Mouse (Mus musculus): ENCODE results near the gene Smg6.

Gene Smg6

DNA sequence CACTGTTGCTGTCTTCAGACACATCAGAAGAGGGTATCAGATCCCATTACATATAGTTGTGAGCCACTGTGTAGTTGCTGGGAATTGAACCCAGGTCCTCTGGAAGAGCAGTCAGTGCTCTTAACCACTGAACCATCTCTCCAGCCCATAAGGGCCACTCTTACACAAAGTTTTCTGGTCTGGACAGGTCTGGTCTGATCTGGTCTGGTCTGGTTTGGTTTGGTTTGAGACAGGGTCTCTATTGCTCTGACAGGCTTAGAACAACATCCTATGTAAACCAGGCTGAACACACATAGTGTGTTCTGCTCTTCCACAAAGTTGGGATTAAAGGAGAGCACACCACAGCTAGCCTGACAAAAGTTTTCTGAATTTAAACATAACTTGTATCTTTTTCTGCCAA lies 30.4 kb downstream of the Smg6 start:
- Histone ChIP-seq H3K4me3 (replicated peaks; ENCODE audit: low read length) (no peak overlapping the region), H3K9me3 (ENCODE audit: low read length) (no peaks in the 10 kb centered on the region), H3K36me3 (ENCODE audit: insufficient read depth, low read length) (peaks cover 30% of the 10 kb centered on the region), H3K4me1 (replicated peaks; ENCODE audit: low read depth, low read length) (peaks cover 18% of the 10 kb centered on the region), H3K27me3 (ENCODE audit: insufficient read depth, low read length) (no peaks in the 10 kb centered on the region)
- TF ChIP-seq CTCF (conservative IDR thresholded peaks at IDR 0.05; ENCODE audit: low read length) (no peak), POU5F1 (IDR thresholded peaks at IDR 0.05; ENCODE audit: borderline replicate concordance, low read length) (no peak), NANOG (IDR thresholded peaks at IDR 0.05; ENCODE audit: borderline replicate concordance, low read length) (no peak)

DNA sequence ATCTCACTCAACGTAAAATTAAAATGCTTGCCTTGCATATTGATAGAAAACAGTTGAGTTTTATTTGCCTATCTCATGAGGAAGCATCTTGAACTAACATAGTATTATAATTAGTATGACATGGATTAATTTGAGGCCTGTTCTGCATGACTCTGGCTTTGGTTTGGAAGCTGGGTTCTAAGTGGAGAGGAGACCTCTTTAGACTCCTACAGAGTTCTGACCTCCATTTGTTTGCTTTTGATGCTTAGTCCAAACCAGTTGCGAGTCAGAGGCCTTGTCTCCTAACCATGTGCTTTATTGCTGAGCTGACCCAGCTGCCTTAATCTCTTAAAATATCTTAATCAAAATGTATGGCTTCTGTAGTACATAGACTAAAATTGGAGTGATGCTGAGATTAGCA lies 32.0 kb downstream of the Smg6 start:
- no peaks in the 10 kb centered on the region for H3K27me3 ChIP-seq (ENCODE audit: insufficient read depth, low read length)
- H3K9me3 ChIP-seq (ENCODE audit: low read length), result no peaks in the 10 kb centered on the region
- H3K4me3 ChIP-seq (replicated peaks; ENCODE audit: low read length), result no peak overlapping the region
- H3K36me3 ChIP-seq (ENCODE audit: insufficient read depth, low read length), result peaks cover 20% of the 10 kb centered on the region
- peaks cover 18% of the 10 kb centered on the region for H3K4me1 ChIP-seq (replicated peaks; ENCODE audit: low read depth, low read length)
- TF ChIP-seq CTCF (conservative IDR thresholded peaks at IDR 0.05; ENCODE audit: low read length) (no peak), NANOG (IDR thresholded peaks at IDR 0.05; ENCODE audit: borderline replicate concordance, low read length) (no peak), POU5F1 (IDR thresholded peaks at IDR 0.05; ENCODE audit: borderline replicate concordance, low read length) (no peak)

DNA sequence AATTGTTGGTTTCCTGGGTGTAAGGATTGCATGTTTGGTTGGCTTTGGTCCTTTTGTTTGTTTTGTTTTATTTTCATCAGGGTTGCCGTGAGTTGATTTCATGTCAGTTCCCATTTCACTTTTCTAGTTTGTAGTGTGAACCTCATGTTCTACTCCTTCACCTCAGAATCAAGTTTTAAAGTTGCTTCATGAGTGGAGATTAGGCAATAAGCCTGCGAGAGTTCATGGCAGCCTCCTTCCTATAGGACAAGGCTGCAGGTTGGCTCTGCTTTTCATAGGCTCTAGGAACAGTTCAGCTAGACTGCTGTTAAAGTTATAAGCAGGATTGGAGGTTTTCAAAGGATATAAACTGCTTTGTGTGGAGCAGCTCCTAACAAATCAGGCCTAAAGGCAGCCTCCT lies 33.9 kb downstream of the Smg6 start:
- Histone ChIP-seq H3K36me3 (ENCODE audit: insufficient read depth, low read length) (peaks cover 14% of the 10 kb centered on the region), H3K27me3 (ENCODE audit: insufficient read depth, low read length) (no peaks in the 10 kb centered on the region), H3K9me3 (ENCODE audit: low read length) (no peaks in the 10 kb centered on the region), H3K4me3 (replicated peaks; ENCODE audit: low read length) (no peak overlapping the region), H3K4me1 (replicated peaks; ENCODE audit: low read depth, low read length) (peaks cover 18% of the 10 kb centered on the region)
- TF ChIP-seq CTCF (conservative IDR thresholded peaks at IDR 0.05; ENCODE audit: low read length) (no peak), POU5F1 (IDR thresholded peaks at IDR 0.05; ENCODE audit: borderline replicate concordance, low read length) (no peak), NANOG (IDR thresholded peaks at IDR 0.05; ENCODE audit: borderline replicate concordance, low read length) (no peak)

DNA sequence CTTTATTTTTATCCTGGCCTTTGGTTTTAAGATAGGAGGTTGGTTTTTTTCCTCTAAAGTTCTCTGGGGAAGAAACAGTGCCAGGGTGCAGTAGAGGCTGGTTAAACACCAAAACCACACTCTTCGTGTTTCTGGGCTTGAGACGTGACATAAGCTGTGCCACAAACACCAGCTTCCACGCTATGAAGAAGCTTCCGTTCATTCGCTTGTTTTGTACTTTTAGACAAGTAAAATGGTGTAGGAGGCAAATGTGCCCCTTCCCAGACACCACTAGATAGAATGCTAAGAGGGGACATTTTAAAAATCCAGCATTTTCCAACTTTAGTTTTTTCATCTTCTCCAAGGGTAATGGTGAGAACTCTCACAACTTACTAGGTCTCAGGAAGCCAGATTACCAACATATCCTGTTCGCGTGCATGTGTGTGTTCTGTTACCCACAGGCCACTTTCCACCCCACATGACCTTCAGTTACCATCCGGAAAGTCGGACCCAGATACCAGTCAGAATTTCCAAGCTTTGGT lies 34.5 kb downstream of the Smg6 start:
- H3K9me3 ChIP-seq (ENCODE audit: low read length), result no peaks in the 10 kb centered on the region
- no peaks in the 10 kb centered on the region for H3K27me3 ChIP-seq (ENCODE audit: insufficient read depth, low read length)
- peaks cover 11% of the 10 kb centered on the region for H3K36me3 ChIP-seq (ENCODE audit: insufficient read depth, low read length)
- no peak overlapping the region for H3K4me3 ChIP-seq (replicated peaks; ENCODE audit: low read length)
- TF ChIP-seq NANOG (IDR thresholded peaks at IDR 0.05; ENCODE audit: borderline replicate concordance, low read length), result no peak
- TF ChIP-seq CTCF (conservative IDR thresholded peaks at IDR 0.05; ENCODE audit: low read length), result no peak
- TF ChIP-seq POU5F1 (IDR thresholded peaks at IDR 0.05; ENCODE audit: borderline replicate concordance, low read length), result no peak
- peaks cover 12% of the 10 kb centered on the region for H3K4me1 ChIP-seq (replicated peaks; ENCODE audit: low read depth, low read length)

DNA sequence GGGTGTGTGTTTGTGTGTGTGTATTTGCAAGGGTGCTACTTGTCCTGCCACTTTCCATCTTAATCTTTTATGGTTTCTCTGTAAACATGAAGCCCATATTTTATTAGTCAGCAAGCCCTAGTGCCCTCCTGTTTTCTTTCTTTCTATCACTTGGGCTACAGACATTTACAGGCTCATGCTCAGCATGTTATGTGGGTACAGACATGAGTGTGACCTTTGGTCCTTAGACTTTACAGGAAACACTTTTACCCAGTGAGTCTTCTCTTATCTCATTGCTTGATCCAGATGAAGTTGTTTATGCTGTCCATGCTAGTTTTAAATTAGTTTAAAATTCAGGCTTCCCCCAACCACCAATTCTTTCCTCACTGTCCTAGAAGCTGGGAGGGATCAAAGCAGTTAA lies 36.3 kb downstream of the Smg6 start:
- H3K4me3 ChIP-seq (replicated peaks; ENCODE audit: low read length), result no peak overlapping the region
- no peaks in the 10 kb centered on the region for H3K9me3 ChIP-seq (ENCODE audit: low read length)
- TF ChIP-seq POU5F1 (IDR thresholded peaks at IDR 0.05; ENCODE audit: borderline replicate concordance, low read length) (no peak), CTCF (conservative IDR thresholded peaks at IDR 0.05; ENCODE audit: low read length) (no peak), NANOG (IDR thresholded peaks at IDR 0.05; ENCODE audit: borderline replicate concordance, low read length) (no peak)
- no peaks in the 10 kb centered on the region for H3K27me3 ChIP-seq (ENCODE audit: insufficient read depth, low read length)
- no peaks in the 10 kb centered on the region for H3K4me1 ChIP-seq (replicated peaks; ENCODE audit: low read depth, low read length)
- peaks cover 8% of the 10 kb centered on the region for H3K36me3 ChIP-seq (ENCODE audit: insufficient read depth, low read length)

DNA sequence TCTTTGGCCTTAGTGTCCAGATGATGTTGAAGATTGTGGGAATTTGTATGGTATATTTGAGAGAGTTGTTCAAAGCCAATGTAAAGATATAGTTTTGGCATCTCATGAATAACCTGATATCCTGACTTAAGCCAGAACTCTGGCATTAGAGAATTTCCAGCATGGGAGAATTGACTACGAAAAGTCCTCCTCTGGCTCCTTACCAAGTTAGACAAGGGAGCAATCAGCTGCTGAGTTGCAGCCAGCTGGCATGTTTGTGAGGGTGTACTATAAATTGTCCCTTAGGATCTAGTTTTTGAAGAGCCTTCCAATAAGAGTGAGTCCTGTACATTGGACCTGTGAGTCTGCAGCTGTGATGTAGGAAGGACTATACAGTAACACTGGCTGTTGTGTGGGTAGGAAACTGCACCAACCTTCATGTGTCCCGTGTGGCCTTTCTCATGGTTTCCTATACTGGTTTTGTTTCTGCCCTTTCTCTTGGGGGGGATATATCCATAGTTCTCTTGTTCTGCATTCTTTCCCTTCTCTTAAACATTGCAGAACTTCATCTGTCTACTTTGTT lies 37.3 kb downstream of the Smg6 start:
- no peak for TF ChIP-seq CTCF (conservative IDR thresholded peaks at IDR 0.05; ENCODE audit: low read length)
- H3K9me3 ChIP-seq (ENCODE audit: low read length), result no peaks in the 10 kb centered on the region
- peaks cover 3% of the 10 kb centered on the region; the same call in 1 of the 2 replicates for H3K36me3 ChIP-seq (ENCODE audit: insufficient read depth, low read length)
- no peak overlapping the region for H3K4me3 ChIP-seq (replicated peaks; ENCODE audit: low read length)
- no peaks in the 10 kb centered on the region for H3K27me3 ChIP-seq (ENCODE audit: insufficient read depth, low read length)
- H3K4me1 ChIP-seq (replicated peaks; ENCODE audit: low read depth, low read length), result no peaks in the 10 kb centered on the region

DNA sequence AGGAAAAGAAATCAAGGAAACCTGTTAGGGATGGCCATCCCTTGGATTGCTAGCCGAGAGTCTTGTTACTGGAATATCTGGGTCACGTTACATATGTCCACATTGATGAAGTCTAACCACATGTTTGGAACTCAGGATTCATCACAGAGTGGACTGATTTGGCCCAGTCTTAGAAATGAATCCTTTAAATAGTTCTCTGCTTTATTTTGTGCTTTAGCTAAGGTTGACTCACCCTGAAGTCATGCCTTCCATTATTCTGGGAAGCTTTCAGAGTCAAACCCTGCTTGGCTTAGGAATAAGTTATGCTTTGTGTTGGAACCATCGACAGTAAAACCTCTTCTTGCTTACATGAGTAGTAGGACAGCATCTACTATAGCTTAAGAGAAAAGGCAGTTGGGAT lies 39.9 kb downstream of the Smg6 start:
- Histone ChIP-seq H3K4me1 (replicated peaks; ENCODE audit: low read depth, low read length) (no peaks in the 10 kb centered on the region), H3K27me3 (ENCODE audit: insufficient read depth, low read length) (no peaks in the 10 kb centered on the region), H3K36me3 (ENCODE audit: insufficient read depth, low read length) (peaks cover 3% of the 10 kb centered on the region; the same call in 1 of the 2 replicates), H3K4me3 (replicated peaks; ENCODE audit: low read length) (no peak overlapping the region), H3K9me3 (ENCODE audit: low read length) (no peaks in the 10 kb centered on the region)
- TF ChIP-seq NANOG (IDR thresholded peaks at IDR 0.05; ENCODE audit: borderline replicate concordance, low read length) (no peak), POU5F1 (IDR thresholded peaks at IDR 0.05; ENCODE audit: borderline replicate concordance, low read length) (no peak), CTCF (conservative IDR thresholded peaks at IDR 0.05; ENCODE audit: low read length) (no peak)

DNA sequence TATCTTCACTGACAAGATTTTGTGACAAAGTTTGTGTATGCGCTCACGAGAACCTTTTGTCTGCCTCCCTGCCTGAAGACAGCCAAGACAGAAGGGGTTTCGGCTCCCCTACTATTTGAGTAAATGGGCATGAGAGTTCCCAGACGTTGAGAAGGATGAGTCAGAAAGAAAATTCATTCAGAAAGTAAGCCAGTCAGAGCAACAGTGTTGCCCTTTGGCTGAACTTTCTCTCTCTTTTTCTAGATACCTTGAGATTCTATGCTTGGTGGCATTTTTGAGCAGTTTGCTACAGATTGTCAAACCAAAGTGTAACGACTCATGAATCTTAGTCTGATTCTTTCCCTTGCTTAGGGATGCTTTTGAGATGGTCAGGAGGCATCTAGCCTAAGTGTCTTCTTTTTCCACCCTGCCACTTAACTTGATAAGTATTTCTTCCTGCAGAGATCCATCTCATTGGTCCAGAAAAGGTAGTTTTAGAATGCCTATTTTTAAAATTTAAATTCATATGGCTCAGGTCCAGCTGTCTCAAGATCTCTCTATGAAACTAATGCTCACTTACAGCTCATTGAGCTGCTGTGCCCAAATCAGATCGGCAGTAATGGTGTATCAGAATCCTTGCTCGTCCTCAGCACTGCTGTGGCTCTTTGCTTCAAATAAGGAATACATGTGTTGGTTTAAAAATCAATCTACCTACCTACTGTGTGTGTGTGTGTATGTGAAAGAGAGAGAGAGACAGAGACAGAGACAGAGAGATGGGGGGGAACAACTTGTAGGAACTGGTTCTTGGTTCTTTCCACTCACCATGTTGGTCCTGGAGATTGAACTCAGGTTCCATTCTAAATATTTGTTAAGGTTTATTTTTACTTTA lies 47.9 kb downstream of the Smg6 start:
- Histone ChIP-seq H3K36me3 (ENCODE audit: insufficient read depth, low read length) (no peaks in the 10 kb centered on the region), H3K9me3 (ENCODE audit: low read length) (no peaks in the 10 kb centered on the region), H3K27me3 (ENCODE audit: insufficient read depth, low read length) (no peaks in the 10 kb centered on the region), H3K4me3 (replicated peaks; ENCODE audit: low read length) (no peak overlapping the region), H3K4me1 (replicated peaks; ENCODE audit: low read depth, low read length) (no peaks in the 10 kb centered on the region)
- TF ChIP-seq CTCF (conservative IDR thresholded peaks at IDR 0.05; ENCODE audit: low read length), result no peak
- TF ChIP-seq POU5F1 (IDR thresholded peaks at IDR 0.05; ENCODE audit: borderline replicate concordance, low read length), result no peak
- no peak for TF ChIP-seq NANOG (IDR thresholded peaks at IDR 0.05; ENCODE audit: borderline replicate concordance, low read length)

Data from E14TG2a.4 (cell line).